Mouse (Mus musculus) layer of hippocampus, adult 9-11 months (tissue): ENCODE data around the gene Hao2.

Experiments
- DNase-seq: peaks from one replicate; pipeline ENCODE4 v3.0.0; 2022

Gene Hao2

DNA sequence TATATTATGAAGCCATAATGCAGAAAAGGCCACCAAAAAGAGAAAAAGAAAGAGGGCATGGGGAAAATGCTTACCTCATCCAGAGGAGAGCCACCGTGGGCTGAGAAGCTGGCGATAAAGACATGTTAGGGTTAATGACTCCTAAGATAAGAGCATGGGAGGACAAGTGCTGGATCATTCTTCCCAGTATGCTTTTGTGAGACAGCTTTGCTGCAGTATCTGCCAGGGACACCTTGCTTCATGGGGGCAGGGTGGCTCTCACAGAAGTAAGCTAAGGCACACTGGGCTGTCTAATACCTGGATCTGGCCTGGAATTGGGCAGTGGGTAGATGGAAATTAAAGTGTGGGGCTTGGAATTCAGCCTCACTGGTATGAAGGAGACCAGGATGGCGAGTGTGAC is 37.9 kb downstream of the Hao2 start:
- no peak for DNase-seq

DNA sequence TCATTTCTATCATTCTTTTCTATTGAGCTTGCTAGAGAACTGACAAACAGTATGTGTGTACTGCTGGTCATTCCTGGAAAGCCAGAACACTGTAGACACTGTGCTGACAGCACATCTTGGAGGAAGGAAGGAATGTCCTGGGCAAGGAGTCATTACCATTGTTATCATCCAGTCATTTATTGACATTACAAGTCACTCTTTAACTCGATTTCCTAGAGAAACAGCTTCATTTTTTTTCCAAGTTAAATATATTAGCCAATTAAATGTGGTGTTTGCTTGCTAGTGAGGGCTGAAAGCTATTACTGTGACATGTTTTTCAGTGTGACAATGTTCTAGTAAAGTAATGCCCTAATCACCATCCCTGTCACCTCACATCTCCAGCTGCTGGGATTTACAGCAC is 39.4 kb downstream of the Hao2 start:
- no peak for DNase-seq

DNA sequence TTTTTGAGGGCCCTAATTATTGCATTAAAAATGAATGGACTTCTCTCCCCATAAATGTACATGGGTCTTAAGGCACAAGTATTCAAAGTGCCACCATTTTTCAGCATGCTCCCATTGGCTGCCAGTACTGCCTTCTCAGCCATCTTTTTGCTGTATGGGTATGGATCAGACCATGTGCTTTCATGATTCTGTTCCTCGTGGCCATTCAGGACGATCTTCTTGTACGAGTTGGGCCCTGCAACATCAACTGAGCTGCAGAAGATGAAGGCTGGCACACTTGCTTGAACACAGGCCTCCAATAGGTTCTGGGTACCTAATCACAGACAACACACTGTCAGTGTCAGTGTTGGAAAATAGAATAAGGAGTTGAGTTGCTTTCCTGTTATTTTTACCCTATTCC is 40.0 kb downstream of the Hao2 start:
- DNase-seq: no peak

DNA sequence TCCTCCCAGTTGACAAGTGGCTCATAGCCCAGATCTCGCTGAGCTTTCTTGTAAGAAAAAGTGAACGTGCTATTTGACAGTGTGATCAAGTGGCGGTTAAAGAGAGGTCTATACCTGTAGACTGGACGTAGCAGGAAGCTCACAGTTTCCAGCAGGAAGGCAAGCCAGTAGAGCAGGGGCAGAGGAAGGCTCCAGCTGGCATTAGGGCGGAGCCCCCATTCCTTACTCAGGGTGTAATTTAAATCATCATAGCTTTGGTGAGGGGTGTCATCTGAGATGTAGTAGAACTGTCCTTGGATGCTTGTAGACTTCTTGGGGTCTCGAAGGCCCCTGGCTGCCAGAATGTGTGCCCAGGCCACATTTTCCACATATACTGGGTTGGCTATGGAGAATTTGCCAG is 40.4 kb downstream of the Hao2 start:
- no peak for DNase-seq

DNA sequence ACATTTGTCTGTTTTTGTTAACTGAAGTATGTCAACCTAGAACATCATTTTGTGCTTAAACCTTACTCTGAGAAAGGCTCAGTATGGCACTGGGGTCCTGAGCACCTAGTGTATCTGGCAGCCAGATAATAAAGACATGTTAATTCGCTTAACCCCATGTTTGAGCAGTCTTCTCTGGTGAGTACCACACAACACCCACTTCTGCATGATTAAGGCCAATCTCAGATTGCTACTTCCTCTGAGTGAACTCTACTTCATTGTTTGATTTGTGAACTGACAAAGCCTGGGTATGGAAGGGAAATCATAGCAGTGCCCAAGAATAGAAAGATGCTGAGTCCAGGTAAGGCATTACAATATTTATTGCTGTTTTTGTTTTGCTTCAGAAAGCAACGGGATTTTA is 41.2 kb downstream of the Hao2 start:
- no peak for DNase-seq

DNA sequence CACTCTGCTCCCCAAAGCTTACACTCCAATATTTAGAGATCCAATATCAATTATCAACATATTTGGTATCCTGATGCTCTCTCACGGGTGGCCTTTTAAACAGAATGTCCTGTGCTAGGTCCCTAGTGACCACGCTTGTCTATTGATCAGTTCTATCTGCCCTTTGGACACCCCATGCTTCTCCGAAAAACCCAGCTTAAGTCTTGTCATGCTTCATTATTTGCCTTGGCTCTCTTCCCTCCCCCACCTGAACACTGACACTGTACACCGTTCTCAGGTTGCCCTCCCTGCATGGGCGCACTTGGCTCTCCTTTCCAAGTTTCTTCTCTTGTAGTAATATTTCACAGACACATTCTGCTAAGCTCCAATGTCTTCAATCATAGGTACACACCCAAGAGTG is 42.8 kb downstream of the Hao2 start:
- no peak for DNase-seq

DNA sequence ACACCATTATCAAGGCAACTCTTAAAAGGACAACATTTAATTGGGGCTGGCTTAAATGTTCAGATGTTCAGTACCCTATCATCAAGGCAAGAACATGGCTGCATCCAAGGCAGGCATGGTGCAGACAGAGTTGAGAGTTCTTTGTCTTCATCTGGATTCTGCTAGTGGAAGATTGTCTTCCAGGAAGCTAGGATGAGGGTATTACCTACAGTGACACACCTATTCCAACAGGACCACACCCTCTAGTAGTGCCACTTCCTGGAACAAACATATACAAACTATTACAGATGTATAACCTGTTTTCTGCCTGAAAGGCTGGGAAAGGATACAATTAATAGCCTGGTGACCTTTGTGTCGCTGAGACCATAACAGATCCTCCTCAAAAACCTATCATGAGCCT is 44.1 kb downstream of the Hao2 start:
- no peak for DNase-seq
